Mouse (Mus musculus) lung, adult 2 months (tissue): ENCODE results near the gene Mast4. TPM values are rescaled to one million over a fixed set of nuclear protein-coding genes. Genes with fewer than 3 reads are reported as not detected.
A peak's percentile ranks its signal among the peaks of the same experiment; 100 is the strongest.

Experiments used
- DNase-seq: peaks from one replicate; pipeline ENCODE4 v3.0.0; 2022
- H3K4me1 ChIP-seq: fragments of 200-500 bp; 2 replicates; pipeline ENCODE4 v1.6.1; 2011; ENCODE audit warnings: low read length; ENCODE audit not compliant: control insufficient read depth, insufficient read depth
- H3K4me3 ChIP-seq: fragments of 200-500 bp; replicated peaks from 2 replicates; pipeline ENCODE3; 2011; ENCODE audit warnings: low read depth, mild to moderate bottlenecking, control low read depth, low read length; ENCODE audit errors: extremely low read depth
- CTCF ChIP-seq: fragments of 200-500 bp; IDR thresholded peaks from 2 replicates; pipeline ENCODE4 v1.5.1; 2011; ENCODE audit warnings: mild to moderate bottlenecking, low read length, control low read depth; ENCODE audit not compliant: insufficient read depth
- POLR2A ChIP-seq: fragments of 200-500 bp; IDR thresholded peaks from 2 replicates; pipeline ENCODE4 v1.6.1; 2011; ENCODE audit warnings: low read depth, mild to moderate bottlenecking, control low read depth, low read length, borderline replicate concordance; ENCODE audit errors: extremely low read depth
- WGBS: fragments of 180-500 bp; shearing (Covaris S2); methylation state at CpG from one replicate; pipeline ENCODE4 v1.1.7; 2018; 5-methylcytosine and 5-hydroxymethylcytosine counted together
- polyA plus RNA-seq: library from polyadenylated mRNA; depleted of rRNA; stranded (reverse); fragments of >200 nt; gene quantifications from 2 replicates; pipeline ENCODE4 v1.2.3, GENCODE M21; 2012

Gene Mast4
- polyA plus RNA-seq, 1 experiment, result 14.9 TPM

DNA sequence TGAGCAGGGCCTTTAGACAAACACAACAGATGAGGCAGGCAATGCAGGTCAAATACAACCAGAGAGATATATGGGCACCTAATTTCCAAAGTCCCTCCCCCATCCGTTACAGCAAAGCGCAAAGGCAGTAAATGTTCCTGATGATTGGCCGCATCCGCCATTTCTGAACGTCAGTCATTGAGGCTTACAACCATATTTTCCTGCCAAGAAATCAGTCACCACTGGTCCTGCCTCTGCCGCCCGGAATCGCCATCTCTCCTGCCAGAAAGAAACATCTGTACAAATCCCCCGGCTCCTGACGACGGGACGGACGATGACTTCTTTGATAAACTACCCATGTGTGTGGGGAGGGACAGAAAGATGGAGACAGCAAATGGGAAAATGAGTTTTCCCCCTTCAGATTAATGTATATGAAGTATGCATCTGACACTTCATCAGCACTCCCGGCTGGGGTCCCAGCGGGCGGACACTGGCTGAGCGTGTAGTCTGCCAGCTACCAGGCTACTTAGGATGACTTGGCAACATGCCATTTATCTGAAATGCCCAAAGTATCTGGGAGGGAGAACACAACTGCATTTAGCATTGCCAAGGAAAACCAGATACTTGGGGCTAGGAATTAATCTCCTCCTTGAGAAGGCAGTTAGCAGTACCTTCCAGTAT is 198.9 kb downstream of the Mast4 start:
- no peak for DNase-seq
- no peak for TF ChIP-seq POLR2A
- no peak for TF ChIP-seq CTCF
- Histone ChIP-seq H3K4me3 (no peak overlapping the region), H3K4me1 (no peaks in the 10 kb centered on the region)
- 79% methylated on average over 17 of the region's 17 CpGs for WGBS

DNA sequence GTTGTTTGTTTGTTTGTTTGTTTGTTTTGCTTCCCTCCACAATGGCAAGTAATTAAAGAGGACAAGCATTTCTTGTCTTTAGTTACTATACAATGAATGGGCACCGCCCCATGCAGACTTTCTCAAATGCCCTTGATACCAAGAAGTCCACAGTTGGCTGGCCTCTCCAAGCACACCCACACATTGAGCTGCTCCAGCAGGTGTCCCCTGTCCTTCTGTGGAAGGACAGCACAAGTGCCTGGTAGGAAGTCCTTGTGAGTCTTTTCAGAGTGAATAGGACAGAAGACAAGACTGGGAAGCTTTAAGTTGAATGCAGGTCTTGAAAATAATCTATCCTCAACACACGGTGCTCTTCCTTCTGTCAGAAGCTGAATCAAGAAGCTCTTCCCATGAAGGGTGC is 202.5 kb downstream of the Mast4 start:
- TF ChIP-seq CTCF (no peak), POLR2A (no peak)
- WGBS, result 95% methylated on average over 2 of the region's 2 CpGs
- DNase-seq, result no peak

DNA sequence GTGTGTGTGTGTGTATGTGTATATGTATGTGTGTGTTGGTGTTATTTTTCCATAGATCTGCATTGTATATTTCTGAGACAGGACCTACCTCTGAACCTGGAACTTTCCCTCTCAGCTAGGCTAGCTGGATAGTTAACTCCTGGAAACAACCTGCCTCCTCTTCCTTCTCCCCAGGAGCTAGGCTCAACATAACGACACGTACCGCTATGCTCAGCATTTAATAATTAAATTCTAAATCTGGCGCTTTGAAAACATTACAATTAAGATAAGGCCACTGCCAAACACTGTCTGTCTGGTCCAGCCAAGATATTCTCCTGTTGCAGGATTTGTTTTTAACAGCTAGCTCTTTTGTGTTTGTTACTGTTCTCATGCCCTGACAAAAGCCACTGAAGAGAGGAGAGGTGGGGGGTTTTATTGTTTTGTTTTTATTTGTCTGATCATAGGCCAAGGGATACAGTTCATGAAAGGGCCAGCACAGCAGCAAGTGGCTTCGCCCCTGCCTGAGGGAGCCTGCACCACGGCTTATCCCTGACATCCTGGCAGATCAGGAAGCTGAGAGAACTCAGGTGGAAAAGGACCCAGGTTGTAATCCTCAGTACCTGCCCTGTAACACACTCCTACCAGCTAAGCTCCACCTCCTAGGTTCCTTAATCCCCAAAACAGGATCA is 205.0 kb downstream of the Mast4 start:
- Histone ChIP-seq H3K4me1 (no peaks in the 10 kb centered on the region), H3K4me3 (no peak overlapping the region)
- 59% methylated on average over 6 of the region's 6 CpGs for WGBS
- TF ChIP-seq CTCF (no peak), POLR2A (no peak)
- DNase-seq, result no peak

More for the DNA sequence above, 202.5 kb downstream of the Mast4 start:
- Histone ChIP-seq H3K4me3 (no peak overlapping the region), H3K4me1 (no peaks in the 10 kb centered on the region)

DNA sequence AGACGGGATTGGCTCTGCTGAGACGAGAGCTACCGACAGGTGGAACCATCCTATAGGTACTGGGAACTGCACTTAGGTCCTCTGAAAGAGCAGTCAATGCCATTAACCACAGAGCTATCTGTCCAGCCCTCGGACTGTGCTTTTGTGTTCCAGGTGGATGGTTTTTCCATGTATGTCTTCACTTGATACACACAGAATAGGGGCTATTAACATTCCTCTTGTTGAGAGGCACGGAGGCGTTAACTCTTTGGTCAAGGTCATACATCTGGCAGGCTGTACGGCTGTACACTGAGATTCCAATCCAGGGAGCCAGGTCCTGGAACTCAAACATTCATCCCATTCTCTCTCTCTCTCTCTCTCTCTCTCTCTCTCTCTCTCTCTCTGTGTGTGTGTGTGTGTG is 205.6 kb downstream of the Mast4 start:
- DNase-seq, result no peak
- H3K4me1 ChIP-seq, result no peaks in the 10 kb centered on the region
- H3K4me3 ChIP-seq, result no peak overlapping the region
- WGBS, result 69% methylated on average over 7 of the region's 7 CpGs
- TF ChIP-seq CTCF, result no peak

DNA sequence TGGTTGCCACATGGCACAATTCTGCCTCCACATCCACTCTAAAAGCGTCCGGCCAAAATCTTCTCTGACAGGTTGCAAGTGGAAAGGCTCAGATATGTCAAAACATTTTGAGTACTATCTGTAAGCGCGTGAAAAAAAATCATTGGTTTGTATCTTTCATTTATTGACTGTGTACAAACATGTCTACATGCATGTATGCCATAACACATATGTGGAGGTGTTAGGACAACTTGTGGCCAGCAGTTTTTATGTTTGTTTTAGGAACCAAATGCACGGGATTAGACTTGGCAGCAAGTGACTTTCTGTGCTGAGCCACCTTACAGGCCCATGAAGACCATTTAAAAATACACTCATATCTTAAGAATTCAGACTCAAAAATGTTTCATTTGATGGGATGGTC is 206.7 kb downstream of the Mast4 start:
- TF ChIP-seq POLR2A, result no peak
- TF ChIP-seq CTCF, result no peak
- WGBS, result 79% methylated on average over 5 of the region's 5 CpGs
- DNase-seq, result no peak
- H3K4me3 ChIP-seq, result no peak overlapping the region
- H3K4me1 ChIP-seq, result no peaks in the 10 kb centered on the region

DNA sequence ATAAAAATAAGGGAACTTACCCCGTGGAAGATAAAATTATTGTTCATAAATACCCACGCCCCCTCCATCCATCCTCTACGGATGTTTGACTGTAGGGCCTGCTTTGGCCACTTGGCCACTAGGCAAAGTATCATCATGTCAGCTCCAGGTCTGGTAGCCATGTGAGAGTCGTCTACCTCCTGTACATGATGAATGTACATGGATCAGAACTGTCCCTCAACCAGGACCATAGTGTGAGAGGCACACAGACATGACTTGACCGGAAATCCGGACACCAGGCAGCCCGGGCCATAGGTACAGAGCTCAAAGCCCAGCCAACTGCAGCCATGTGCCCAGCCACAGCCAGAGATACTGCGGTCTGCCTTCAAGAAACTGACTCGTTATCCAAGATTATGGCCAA is 210.6 kb downstream of the Mast4 start:
- no peak for DNase-seq
- WGBS, result 87% methylated on average over 9 of the region's 9 CpGs
- Histone ChIP-seq H3K4me1 (no peaks in the 10 kb centered on the region), H3K4me3 (no peak overlapping the region)
- no peak for TF ChIP-seq CTCF
- TF ChIP-seq POLR2A, result no peak

DNA sequence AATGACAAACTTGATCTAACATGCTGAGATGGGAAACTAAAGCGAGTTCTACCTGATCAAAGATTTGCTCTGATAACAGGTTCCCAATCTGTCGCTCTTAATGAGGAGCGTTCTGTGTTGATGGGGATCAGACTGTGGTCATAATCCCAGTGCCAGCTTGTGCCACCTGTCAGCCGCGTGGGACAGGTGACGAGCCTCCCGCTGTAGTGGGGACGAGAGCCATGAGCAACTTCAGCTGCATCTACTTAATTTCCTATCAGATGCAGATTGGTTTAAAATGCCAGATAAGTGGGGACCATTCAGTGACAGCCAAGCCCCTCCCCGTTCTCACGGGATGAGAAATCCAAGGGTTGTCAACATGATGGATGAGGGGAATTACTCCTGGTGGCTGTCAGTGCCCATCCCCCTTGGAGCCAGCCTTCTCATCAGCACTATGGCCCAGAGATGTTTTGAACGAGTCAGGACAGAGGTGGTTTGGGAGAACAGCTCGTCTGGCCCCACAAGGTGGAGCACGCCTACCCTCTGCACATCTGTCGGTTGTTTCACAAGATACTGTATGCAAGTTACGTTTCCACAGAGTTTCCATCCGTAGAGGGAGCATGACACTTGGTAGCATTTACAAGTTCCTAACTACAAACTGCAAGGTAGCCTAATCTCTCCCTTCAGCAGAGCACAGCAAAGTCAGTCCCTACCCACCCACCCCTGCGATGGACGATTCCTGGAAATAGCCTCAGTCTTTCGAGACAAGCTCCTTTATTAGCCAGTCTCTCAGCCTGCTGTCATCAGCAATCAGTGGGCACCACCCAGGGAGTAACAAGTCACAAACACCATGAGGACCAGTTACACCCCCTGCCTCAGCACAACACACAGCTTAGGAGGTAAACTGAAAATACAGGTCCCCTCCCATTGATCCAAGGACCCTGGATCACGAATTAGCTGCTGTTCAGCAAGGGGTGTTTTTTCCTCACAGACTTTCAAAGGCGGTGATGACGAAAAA is 212.2 kb downstream of the Mast4 start:
- DNase-seq, result no peak
- H3K4me3 ChIP-seq, result no peak overlapping the region
- WGBS, result 42% methylated on average over 22 of the region's 22 CpGs
- no peaks in the 10 kb centered on the region for H3K4me1 ChIP-seq
- TF ChIP-seq CTCF (no peak), POLR2A (no peak)

DNA sequence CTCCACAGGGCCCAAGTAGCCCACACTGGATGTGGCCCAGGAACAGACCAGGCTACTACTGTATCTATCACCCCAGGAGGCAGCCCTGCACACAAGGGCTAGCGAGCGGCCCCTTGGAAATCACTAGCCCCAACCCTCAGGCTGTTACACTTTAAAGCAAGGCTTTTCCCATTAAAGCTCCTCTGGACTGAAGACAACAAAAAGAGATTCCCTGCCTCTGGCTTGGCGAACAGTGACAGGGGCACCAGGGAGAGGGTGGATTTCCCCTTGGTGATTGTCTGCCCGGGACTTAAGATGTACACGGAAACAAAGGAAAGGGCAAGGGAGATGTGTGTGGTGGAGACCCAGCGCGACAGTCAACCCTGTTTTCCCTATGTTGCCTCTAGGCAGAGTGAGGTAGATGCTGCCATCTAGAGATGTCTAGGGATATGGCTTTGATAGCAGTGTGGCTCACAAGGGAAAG is 213.6 kb downstream of the Mast4 start:
- no peak for DNase-seq
- TF ChIP-seq CTCF (peak; percentile 25; the same call in 1 of the 2 replicates), POLR2A (no peak)
- 21% methylated on average over 7 of the region's 7 CpGs for WGBS
- no peak overlapping the region for H3K4me3 ChIP-seq
- no peaks in the 10 kb centered on the region for H3K4me1 ChIP-seq

DNA sequence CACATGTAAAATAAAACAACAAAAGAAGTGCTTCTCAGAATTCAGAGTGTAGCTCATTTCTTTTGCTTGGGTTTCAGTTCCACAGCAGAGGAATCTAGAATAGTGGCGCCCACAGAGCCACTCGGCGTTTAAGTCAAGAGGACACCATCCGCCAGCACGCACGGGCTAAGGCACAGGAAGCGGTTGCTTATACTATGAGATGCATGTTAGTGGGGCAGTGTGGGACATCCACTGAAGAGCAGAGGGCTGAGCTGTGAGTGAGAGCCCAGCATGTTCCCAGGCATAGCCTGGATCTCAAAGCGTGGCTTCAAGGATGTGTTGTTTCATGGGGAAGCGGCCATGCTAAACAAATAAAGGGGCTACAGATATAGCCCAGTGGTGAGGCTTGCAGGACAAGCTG is 214.6 kb downstream of the Mast4 start:
- Histone ChIP-seq H3K4me3 (no peak overlapping the region), H3K4me1 (no peaks in the 10 kb centered on the region)
- WGBS, result 64% methylated on average over 9 of the region's 9 CpGs
- no peak for DNase-seq
- TF ChIP-seq CTCF (no peak), POLR2A (no peak)
